Mouse (Mus musculus) T-cell, adult 2 months (primary cell): ENCODE measurements around the gene Cdkn1c.
A peak's percentile ranks its signal among the peaks of the same experiment; 100 is the strongest.

Experiments
- DNase-seq: peaks from one replicate; pipeline ENCODE4 v3.0.0; 2022; ENCODE audit warnings: low spot score

Gene Cdkn1c

GRCm38 (mm10) chr7:143473347-143474101 is 12.7 kb upstream of the Cdkn1c start, which contains the start of gene Slc22a18:
Gene Slc22a18, plus strand, starts transcription at chr7:143473736.
- DNase-seq = no peak

GRCm38 (mm10) chr7:143469946-143470345 is 9.1 kb upstream of the Cdkn1c start:
- DNase-seq = peak; percentile 36

DNA sequence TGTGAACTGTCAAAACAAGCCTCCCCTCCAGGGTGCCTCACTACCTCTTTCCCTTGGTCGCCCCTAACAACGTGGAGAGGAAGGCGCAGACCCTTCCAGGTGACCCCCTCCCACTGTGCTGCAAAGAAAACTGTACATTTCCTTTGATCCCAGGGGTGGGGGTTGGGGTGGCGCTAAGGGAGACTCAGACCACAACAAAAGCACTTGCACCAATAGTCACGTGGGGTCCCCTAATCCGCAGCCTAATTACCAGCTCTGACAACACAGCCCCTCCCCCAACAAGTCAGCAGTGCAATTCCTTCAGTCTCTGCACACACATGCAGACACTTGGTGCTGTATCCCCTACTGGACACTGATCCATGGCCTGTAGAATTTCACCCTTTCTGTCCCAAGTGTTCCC is 6.9 kb upstream of the Cdkn1c start:
- no peak for DNase-seq

DNA sequence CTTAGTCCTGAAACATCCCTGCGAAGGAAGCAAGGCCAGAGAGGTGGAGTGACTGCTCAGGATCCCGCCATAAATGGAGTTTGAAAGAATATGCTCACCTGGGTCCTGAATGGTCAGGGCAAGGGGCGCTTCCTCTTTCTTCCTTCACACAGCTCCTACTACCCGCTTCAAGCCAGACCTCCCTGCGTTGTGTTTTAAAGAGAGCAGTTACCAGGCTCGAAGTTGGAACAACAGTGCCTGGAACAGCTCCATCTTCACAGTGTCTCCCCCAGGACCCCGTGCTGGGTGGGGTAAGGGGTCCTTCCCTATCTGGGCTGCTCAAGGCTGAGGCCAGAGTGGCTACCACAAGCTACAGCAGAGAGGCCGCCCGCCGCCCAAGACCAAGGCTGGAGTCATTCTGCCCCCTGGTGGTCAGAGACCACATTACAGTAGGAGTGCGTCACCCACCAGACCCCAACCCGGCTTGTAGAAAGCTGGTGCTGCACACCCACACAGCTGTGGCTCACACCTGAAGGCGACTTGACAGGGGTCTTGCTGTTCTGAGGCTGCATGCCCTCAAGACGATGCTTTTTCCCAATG is 5.3 kb upstream of the Cdkn1c start:
- DNase-seq = peak; percentile 64

- peak; percentile 31 for DNase-seq
Measured at GRCm38 (mm10) chr7:143464811-143465560, 4.1 kb upstream of the Cdkn1c start.

- DNase-seq = peak; percentile 52
Measured at GRCm38 (mm10) chr7:143463865-143464415, 3.1 kb upstream of the Cdkn1c start.

GRCm38 (mm10) chr7:143462516-143462915 is 1.7 kb upstream of the Cdkn1c start:
- DNase-seq = no peak

DNA sequence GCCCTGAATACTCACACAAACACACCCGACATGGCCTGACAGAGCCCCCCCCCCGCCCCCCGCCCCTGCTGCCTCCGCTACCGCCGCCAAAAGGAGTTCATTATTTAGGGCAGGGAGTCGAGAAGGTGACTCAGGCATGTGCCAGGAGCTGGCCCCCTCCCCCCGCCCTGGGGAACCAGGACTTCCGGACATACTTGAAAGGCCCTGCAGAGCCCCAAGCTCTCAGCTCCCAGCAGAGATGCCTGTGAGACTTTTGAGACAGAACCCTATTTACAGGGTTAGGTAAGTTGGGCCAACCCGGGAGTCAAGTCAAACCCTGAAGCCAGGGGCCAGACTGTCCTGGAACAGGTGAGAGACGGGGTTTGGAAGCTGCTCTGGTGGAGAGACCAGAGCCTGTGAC is 1.1 kb upstream of the Cdkn1c start:
- DNase-seq = no peak

- DNase-seq = no peak
Measured at GRCm38 (mm10) chr7:143461294-143461870, 532 bp upstream of the Cdkn1c start.

GRCm38 (mm10) chr7:143460217-143460834 is 524 bp downstream of the Cdkn1c start:
- DNase-seq = no peak

DNA sequence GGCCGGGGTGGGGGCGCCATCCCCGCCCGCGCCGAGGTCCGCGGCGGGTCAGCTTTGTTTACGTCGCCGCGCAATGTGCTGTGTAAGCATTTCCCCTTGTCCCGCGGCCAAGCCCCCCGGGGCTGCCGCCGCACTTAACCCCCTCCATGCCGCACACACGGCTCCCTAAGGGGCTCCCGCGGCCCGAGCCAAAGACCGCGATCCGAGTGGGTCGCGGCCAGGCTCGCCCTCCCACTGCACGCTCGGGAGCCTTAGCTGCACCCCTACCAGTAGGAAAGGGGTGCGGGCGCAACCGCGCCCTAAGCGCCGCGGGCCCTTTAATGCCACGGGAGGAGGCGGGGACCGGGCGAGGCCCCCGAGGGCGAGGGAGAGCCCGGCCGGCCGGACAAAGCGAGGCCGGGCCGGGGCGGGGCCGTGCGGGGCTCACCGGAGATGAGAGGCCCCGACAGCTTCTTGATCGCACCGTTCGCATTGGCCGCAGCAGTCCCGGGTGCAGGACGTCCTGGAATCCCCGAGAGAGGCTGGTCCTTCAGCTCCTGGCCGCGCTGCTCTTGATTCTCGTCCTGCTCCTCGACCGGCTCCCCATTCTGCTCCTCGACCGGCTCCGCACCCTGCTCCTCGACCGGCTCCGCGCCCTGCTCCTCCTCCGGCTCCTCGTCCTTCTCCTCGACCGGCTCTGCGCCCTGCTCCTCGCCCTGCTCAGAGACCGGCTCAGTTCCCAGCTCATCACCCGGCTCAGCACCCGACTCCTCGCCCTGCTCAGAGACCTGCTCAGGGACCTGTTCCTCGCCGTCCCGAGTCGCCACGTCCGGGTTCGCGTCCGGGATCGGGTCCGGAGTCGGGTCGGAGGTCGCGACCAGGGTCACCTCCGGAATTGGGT is 1.3 kb downstream of the Cdkn1c start:
- no peak for DNase-seq

DNA sequence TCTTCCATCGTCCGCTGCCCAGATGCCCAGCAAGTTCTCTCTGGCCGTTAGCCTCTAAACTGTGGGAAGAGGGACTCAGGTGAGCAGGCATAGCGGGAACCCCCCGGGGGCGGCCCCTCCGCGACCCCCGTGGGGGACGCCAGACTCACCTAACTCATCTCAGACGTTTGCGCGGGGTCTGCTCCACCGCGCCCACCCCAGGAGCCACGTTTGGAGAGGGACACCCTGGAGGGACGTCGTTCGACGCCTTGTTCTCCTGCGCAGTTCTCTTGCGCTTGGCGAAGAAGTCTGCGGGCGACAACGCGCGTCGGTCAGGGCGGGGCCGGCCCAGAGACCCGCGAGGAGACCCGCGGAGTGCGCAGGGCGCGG is 1.9 kb downstream of the Cdkn1c start:
- DNase-seq = no peak

DNA sequence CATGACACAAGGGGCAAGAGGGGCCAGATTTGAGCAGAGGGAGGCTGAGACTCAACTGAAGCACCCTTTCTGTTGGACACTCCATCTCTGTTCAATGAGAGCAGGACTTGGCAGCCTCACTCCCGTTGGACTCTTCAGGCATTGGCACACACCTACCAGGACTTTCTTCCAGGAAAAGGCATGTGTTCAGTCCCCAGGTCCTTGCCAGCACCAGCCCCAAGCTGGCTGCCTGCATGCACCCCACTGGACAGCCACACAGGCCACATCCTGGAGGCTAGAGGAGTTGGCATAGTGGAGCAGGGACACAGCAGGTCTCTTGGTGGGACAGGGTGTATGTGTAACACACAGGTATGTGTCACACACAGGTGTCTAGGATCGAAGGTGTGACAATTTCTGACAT is 13.7 kb downstream of the Cdkn1c start:
- no peak for DNase-seq

- DNase-seq = no peak
Measured at GRCm38 (mm10) chr7:143445651-143446460, 15.0 kb downstream of the Cdkn1c start.

- no peak for DNase-seq
Measured at GRCm38 (mm10) chr7:143444955-143445648, 15.7 kb downstream of the Cdkn1c start.

DNA sequence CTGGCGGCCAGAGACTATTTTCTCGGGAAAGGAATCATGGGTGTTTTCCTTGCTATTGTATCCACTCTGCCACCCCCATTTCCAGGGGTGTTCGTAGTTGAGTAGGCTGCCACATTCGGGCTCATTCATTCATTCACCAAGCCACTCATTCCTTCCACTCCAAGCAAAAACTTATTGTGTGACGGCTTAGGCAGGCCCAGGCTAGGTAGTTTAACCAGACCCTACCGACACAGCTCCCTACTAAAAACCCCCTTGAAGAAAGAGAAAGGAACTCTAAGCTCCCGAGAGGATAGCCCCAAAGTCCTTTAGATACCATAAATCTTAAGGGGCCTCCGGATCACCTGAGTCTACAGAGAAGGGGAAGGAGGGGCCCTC is 16.3 kb downstream of the Cdkn1c start:
- no peak for DNase-seq

DNA sequence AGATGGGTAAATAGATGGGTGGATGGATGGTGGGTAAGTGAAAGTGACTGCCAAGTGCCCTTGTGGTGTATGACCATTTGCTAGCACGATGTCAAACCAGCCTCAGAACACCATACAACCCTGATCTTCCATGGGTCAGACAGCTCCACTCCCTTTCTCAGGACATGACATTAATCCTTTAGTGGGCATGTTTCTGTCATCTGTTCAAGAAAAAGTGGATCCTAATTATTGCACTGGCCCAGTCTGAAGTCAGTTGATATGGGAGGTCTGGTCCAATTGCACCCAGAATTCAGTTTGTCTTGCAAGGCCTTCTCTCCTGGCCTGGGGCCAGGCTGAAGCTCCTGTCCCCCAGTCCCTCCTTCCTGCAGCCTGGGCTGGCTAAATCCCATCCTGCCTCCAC is 21.9 kb downstream of the Cdkn1c start:
- no peak for DNase-seq

- DNase-seq = no peak
Measured at GRCm38 (mm10) chr7:143437894-143438581, 22.8 kb downstream of the Cdkn1c start.
